Mouse (Mus musculus): Measurements from ENCODE around the gene Alpl. TPM values are rescaled to one million over a fixed set of nuclear protein-coding genes. Genes with fewer than 3 reads are reported as not detected.
A peak's percentile ranks its signal among the peaks of the same experiment; 100 is the strongest.

Gene Alpl
- polyA plus RNA-seq, 1 experiment from 2014 or later = 3.0 TPM

DNA sequence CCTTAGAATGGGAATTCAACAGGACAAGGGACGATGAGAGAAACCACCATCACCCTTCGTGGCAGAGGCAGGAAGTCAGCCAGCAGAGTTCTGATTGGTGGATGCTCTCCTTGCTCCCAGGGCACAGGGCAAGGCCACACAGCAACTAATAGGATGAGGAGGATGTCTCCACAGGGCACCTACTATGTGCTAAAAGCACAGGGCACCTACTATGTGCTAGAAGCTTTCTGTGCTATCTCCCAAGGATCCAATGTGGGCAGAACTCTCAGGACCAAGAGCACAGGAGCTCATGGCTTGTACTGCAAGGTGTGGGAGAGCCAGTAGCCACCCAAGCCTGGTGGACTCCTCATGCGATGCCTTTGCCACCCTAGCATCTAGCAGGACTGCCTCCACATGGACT lies 24.4 kb downstream of the Alpl start:
- WGBS = 76% methylated on average over 3 of the region's 3 CpGs
- no peak for DNase-seq (ENCODE audit: low spot score)
- Histone ChIP-seq H3K27ac (ENCODE audit: low read length) (no peak overlapping the region), H3K9me3 (ENCODE audit: low read length) (no peaks in the 10 kb centered on the region), H3K27me3 (replicated peaks; ENCODE audit: insufficient read depth, low read length) (no peaks in the 10 kb centered on the region), H3K36me3 (ENCODE audit: insufficient read depth, low read length) (no peaks in the 10 kb centered on the region), H3K4me3 (ENCODE audit: low read depth, low read length) (no peak overlapping the region), H3K4me1 (ENCODE audit: insufficient read depth, low read depth, low read length) (no peaks in the 10 kb centered on the region), H3K4me2 (replicated peaks; ENCODE audit: low read depth, low read length) (no peak overlapping the region), H3K9ac (replicated peaks; ENCODE audit: low read depth) (no peak overlapping the region)
- TF ChIP-seq EP300 (IDR thresholded peaks at IDR 0.05) (no peak), CTCF (IDR thresholded peaks at IDR 0.05) (no peak)
- no peak for ATAC-seq

DNA sequence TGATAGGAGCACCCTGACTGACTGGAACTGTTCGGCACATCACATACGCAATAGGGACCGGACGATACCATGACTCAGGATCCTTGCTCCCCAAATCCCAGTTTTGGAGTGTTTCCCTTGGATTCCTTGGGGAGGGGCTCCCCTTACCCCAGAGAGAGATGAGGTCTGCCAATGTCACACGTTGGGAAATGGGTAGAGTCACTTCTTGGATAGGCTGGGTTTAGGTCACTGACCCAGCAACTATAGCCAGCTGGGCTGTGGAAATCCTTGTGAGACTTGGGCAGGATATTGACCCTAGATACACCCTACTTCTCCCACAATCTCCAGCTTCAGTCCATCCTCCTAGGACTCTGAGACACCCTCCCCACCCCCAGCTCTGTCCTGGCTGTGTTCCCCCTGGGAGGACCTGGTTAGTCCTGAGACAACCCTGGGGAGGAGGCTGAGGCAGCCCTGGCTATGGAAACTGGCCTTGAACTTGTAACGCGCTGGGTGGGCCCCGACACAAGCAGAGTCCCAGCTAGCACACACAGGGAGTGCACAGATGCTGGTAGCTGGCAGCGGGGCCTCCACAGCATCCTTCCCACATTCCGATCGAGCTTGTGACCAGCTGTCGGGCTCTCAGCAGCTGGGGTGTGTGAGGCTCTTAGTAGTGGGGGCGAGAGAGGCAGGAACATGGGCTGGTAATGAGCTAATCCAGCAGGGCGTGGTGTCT lies 25.1 kb downstream of the Alpl start:
- Histone ChIP-seq H3K4me3 (ENCODE audit: low read depth, low read length) (no peak overlapping the region), H3K4me2 (replicated peaks; ENCODE audit: low read depth, low read length) (no peak overlapping the region), H3K27me3 (replicated peaks; ENCODE audit: insufficient read depth, low read length) (no peaks in the 10 kb centered on the region), H3K9me3 (ENCODE audit: low read length) (no peaks in the 10 kb centered on the region), H3K27ac (ENCODE audit: low read length) (no peak overlapping the region), H3K9ac (replicated peaks; ENCODE audit: low read depth) (no peak overlapping the region), H3K4me1 (ENCODE audit: insufficient read depth, low read depth, low read length) (0 out of 2 replicates have a peak, but pooled peaks cover 2% of the 10 kb centered on the region), H3K36me3 (ENCODE audit: insufficient read depth, low read length) (no peaks in the 10 kb centered on the region)
- TF ChIP-seq CTCF (IDR thresholded peaks at IDR 0.05) = no peak
- TF ChIP-seq EP300 (IDR thresholded peaks at IDR 0.05) = 0 out of 2 replicates have a peak, but pooled peaks have one; percentile 9
- WGBS = 52% methylated on average over 14 of the region's 14 CpGs
- DNase-seq (ENCODE audit: low spot score) = peak; percentile 82
- peak; percentile 79 for ATAC-seq

GRCm38 (mm10) chr4:137769635-137770034 lies 26.5 kb downstream of the Alpl start:
- Histone ChIP-seq H3K36me3 (ENCODE audit: insufficient read depth, low read length) (no peaks in the 10 kb centered on the region), H3K9ac (replicated peaks; ENCODE audit: low read depth) (no peak overlapping the region), H3K4me3 (ENCODE audit: low read depth, low read length) (no peak overlapping the region), H3K27ac (ENCODE audit: low read length) (no peak overlapping the region), H3K4me1 (ENCODE audit: insufficient read depth, low read depth, low read length) (0 out of 2 replicates have a peak, but pooled peaks cover 2% of the 10 kb centered on the region), H3K27me3 (replicated peaks; ENCODE audit: insufficient read depth, low read length) (no peaks in the 10 kb centered on the region), H3K9me3 (ENCODE audit: low read length) (no peaks in the 10 kb centered on the region), H3K4me2 (replicated peaks; ENCODE audit: low read depth, low read length) (no peak overlapping the region)
- DNase-seq (ENCODE audit: low spot score) = peak; percentile 59
- 35% methylated on average over 7 of the region's 7 CpGs for WGBS
- peak; percentile 20; the same call in 1 of the 2 replicates for ATAC-seq
- TF ChIP-seq EP300 (IDR thresholded peaks at IDR 0.05) (no peak), CTCF (IDR thresholded peaks at IDR 0.05) (no peak)

DNA sequence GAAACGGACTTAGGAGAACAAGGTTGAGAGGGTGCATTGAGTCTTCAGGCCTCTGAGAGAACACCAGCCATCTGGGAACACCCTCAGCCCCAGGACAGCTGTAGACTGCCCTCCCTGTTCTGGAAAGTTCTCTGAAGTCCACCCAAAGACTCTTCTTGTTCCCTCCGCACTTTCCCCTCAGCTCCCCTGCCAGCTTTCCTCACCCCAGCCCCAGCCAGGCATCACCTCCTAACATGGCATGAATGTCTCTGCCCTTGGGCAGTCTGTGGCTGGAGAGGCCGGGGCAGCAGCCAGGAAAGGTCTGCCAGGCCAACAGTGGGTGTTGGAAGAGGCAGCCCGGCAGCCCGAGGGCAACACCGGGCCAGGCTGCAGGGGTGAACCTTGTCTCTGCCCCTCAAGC lies 27.4 kb downstream of the Alpl start:
- 64% methylated on average over 6 of the region's 6 CpGs for WGBS
- DNase-seq (ENCODE audit: low spot score) (no peak), ATAC-seq (no peak)
- Histone ChIP-seq H3K36me3 (ENCODE audit: insufficient read depth, low read length) (no peaks in the 10 kb centered on the region), H3K27ac (ENCODE audit: low read length) (no peak overlapping the region), H3K27me3 (replicated peaks; ENCODE audit: insufficient read depth, low read length) (no peaks in the 10 kb centered on the region), H3K4me2 (replicated peaks; ENCODE audit: low read depth, low read length) (no peak overlapping the region), H3K9me3 (ENCODE audit: low read length) (no peaks in the 10 kb centered on the region), H3K9ac (replicated peaks; ENCODE audit: low read depth) (no peak overlapping the region), H3K4me3 (ENCODE audit: low read depth, low read length) (no peak overlapping the region), H3K4me1 (ENCODE audit: insufficient read depth, low read depth, low read length) (0 out of 2 replicates have a peak, but pooled peaks cover 2% of the 10 kb centered on the region)
- no peak for TF ChIP-seq CTCF (IDR thresholded peaks at IDR 0.05)
- TF ChIP-seq EP300 (IDR thresholded peaks at IDR 0.05) = no peak

GRCm38 (mm10) chr4:137768381-137768780 lies 27.8 kb downstream of the Alpl start:
- H3K4me3 ChIP-seq (ENCODE audit: low read depth, low read length) = no peak overlapping the region
- WGBS = 87% methylated on average over 5 of the region's 5 CpGs
- H3K36me3 ChIP-seq (ENCODE audit: insufficient read depth, low read length) = no peaks in the 10 kb centered on the region
- no peaks in the 10 kb centered on the region for H3K9me3 ChIP-seq (ENCODE audit: low read length)
- no peak for DNase-seq (ENCODE audit: low spot score)
- 0 out of 2 replicates have a peak, but pooled peaks cover 2% of the 10 kb centered on the region for H3K4me1 ChIP-seq (ENCODE audit: insufficient read depth, low read depth, low read length)
- no peak overlapping the region for H3K27ac ChIP-seq (ENCODE audit: low read length)
- TF ChIP-seq EP300 (IDR thresholded peaks at IDR 0.05) = no peak
- TF ChIP-seq CTCF (IDR thresholded peaks at IDR 0.05) = no peak
- H3K9ac ChIP-seq (replicated peaks; ENCODE audit: low read depth) = no peak overlapping the region
- no peaks in the 10 kb centered on the region for H3K27me3 ChIP-seq (replicated peaks; ENCODE audit: insufficient read depth, low read length)
- H3K4me2 ChIP-seq (replicated peaks; ENCODE audit: low read depth, low read length) = no peak overlapping the region
- ATAC-seq = no peak

- ATAC-seq = no peak
Measured at GRCm38 (mm10) chr4:137766365-137766764, 29.8 kb downstream of the Alpl start.

More at GRCm38 (mm10) chr4:137766365-137766764, 29.8 kb downstream of the Alpl start:
- H3K36me3 ChIP-seq (ENCODE audit: insufficient read depth, low read length) = no peaks in the 10 kb centered on the region
- H3K9me3 ChIP-seq (ENCODE audit: low read length) = no peaks in the 10 kb centered on the region
- H3K4me2 ChIP-seq (replicated peaks; ENCODE audit: low read depth, low read length) = no peak overlapping the region
- no peak overlapping the region for H3K9ac ChIP-seq (replicated peaks; ENCODE audit: low read depth)
- TF ChIP-seq CTCF (IDR thresholded peaks at IDR 0.05) (no peak), EP300 (IDR thresholded peaks at IDR 0.05) (no peak)
- no peaks in the 10 kb centered on the region for H3K27me3 ChIP-seq (replicated peaks; ENCODE audit: insufficient read depth, low read length)
- 39% methylated on average over 5 of the region's 5 CpGs for whole genome bisulfite sequencing
- H3K27ac ChIP-seq (ENCODE audit: low read length) = no peak overlapping the region
- H3K4me1 ChIP-seq (ENCODE audit: insufficient read depth, low read depth, low read length) = 0 out of 2 replicates have a peak, but pooled peaks cover 2% of the 10 kb centered on the region
- DNase-seq (ENCODE audit: low spot score) = no peak
- no peak overlapping the region for H3K4me3 ChIP-seq (ENCODE audit: low read depth, low read length)
